Mouse (Mus musculus): Measurements from ENCODE around the gene Thra. TPM values are rescaled to one million over a fixed set of nuclear protein-coding genes. Genes with fewer than 3 reads are reported as not detected.

Gene Thra
- polyA plus RNA-seq, 1 experiment: 721 TPM

- Histone ChIP-seq H3K4me1 (ENCODE audit: control insufficient read depth, insufficient read depth, low read length) (no peaks in the 10 kb centered on the region), H3K4me3 (ENCODE audit: insufficient read depth, low read length) (no peak overlapping the region), H3K27ac (ENCODE audit: insufficient read depth, low read length) (no peak overlapping the region)
- no peak for TF ChIP-seq POLR2A (IDR thresholded peaks at IDR 0.05; ENCODE audit: extremely low read depth, insufficient read depth, low read length)
Measured at GRCm38 (mm10) chr11:98816706-98817239, 76.3 kb downstream of the Thra start.

Other genes with a start within 250 kb of the Thra start
- gene Ikzf3, start 194.6 kb upstream of the Thra start, polyA plus RNA-seq (2012; rRNA removed): 0.17 and 0.44 TPM in 2 replicates
- 0.23 TPM in 1 of 2 replicates, not detected in the other for gene Zpbp2, start 189.5 kb upstream of the Thra start, polyA plus RNA-seq (2012; rRNA removed)
- 55.0 and 56.1 TPM in 2 replicates for gene Ormdl3, start 153.3 kb upstream of the Thra start, polyA plus RNA-seq (2012; rRNA removed)
- gene Lrrc3c, start 142.3 kb upstream of the Thra start, polyA plus RNA-seq (2012; rRNA removed): not detected in 2 replicates
- gene Gm12355, start 115.0 kb upstream of the Thra start, polyA plus RNA-seq (2012; rRNA removed): 0.11 and 0.21 TPM in 2 replicates
- not detected in 2 replicates for gene Gsdma3, start 114.3 kb upstream of the Thra start, polyA plus RNA-seq (2012; rRNA removed)
- gene Gsdma2, start 93.9 kb upstream of the Thra start, polyA plus RNA-seq (2012; rRNA removed): not detected in 2 replicates
- 0.04 and 0.06 TPM in 2 replicates for gene Gsdma, start 76.3 kb upstream of the Thra start, polyA plus RNA-seq (2012; rRNA removed)
- 188 and 190 TPM in 2 replicates for gene Psmd3, start 58.1 kb upstream of the Thra start, polyA plus RNA-seq (2012; rRNA removed)
- gene Csf3, start 39.4 kb upstream of the Thra start, polyA plus RNA-seq (2012; rRNA removed): 0.08 TPM in 1 of 2 replicates, not detected in the other
- 127 and 144 TPM in 2 replicates for gene Med24, start 11.2 kb upstream of the Thra start, polyA plus RNA-seq (2012; rRNA removed)
- gene Nr1d1, start 34.7 kb downstream of the Thra start, polyA plus RNA-seq (2012; rRNA removed): 153 and 156 TPM in 2 replicates
- 119 and 131 TPM in 2 replicates for gene Msl1, start 54.9 kb downstream of the Thra start, polyA plus RNA-seq (2012; rRNA removed)
- gene Casc3, start 64.3 kb downstream of the Thra start, polyA plus RNA-seq (2012; rRNA removed): 44.9 and 47.4 TPM in 2 replicates
- 153 and 181 TPM in 2 replicates for gene Rapgefl1, start 96.1 kb downstream of the Thra start, polyA plus RNA-seq (2012; rRNA removed)
- gene Wipf2, start 123.0 kb downstream of the Thra start, polyA plus RNA-seq (2012; rRNA removed): 35.2 and 36.5 TPM in 2 replicates
- gene Cdc6, start 167.2 kb downstream of the Thra start, polyA plus RNA-seq (2012; rRNA removed): 0.40 and 0.56 TPM in 2 replicates
- 6.3 and 6.8 TPM in 2 replicates for gene Rara, start 187.2 kb downstream of the Thra start, polyA plus RNA-seq (2012; rRNA removed)
- gene Gjd3, start 242.4 kb downstream of the Thra start, polyA plus RNA-seq (2012; rRNA removed): 3.4 and 3.5 TPM in 2 replicates

Data from cortical plate, adult 2 months (tissue).